Mouse (Mus musculus) ovary, postnatal 36 days (tissue): ENCODE measurements around the gene Tmem86b.
"Not testable (repeated sequence)": the region's sequence is repeated elsewhere in the genome, so short reads cannot be mapped to it uniquely, and the experiment has no call there.

Source experiments
- DNase-seq: peaks from one replicate; pipeline ENCODE4 v3.0.0; 2022; ENCODE audit warnings: low spot score, mixed read lengths

Tmem86b gene

DNA sequence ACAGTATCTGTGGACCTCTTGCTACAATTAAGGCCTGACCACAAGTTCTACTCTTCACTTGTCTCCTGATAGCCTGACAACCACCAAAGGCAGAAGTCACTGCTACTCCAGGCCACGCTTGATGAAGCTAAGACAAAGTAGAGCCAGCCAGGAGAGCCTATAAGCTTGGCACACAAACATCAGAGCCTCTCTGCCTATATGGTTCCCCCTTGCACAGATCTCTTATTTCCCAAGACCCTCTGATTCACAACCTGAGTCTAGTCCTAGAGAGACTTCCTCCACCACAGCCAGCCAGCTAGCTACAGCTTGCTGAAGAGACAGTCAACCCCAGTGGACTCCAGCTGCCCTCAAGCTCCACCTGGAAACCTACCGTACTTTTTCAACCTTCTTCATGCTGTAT lies 16.8 kb upstream of the Tmem86b start:
- no peak for DNase-seq

GRCm38 (mm10) chr7:4647291-4647690 lies 16.1 kb upstream of the Tmem86b start:
- peak; percentile 36 for DNase-seq

GRCm38 (mm10) chr7:4646806-4647205 lies 15.6 kb upstream of the Tmem86b start:
- no peak for DNase-seq

DNA sequence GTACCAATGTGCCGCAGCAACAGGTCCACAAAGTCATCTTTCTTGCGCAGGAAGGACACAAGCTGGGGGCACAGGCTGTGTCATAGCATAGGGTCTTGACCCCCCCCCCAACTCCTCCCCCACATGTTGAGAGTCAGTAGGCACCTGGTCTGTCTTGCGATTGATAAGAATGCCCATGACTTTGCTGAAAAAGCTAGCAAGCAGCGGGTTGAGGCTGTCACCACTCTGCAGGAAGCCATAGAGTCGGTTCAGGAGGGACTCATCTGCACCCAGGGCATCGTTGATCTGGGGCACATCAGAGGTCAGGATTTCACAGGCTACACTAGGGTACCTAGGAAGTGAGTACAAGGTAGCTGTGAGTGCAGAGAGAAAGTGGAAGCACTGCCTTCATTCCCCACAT lies 12.0 kb upstream of the Tmem86b start:
- no peak for DNase-seq

GRCm38 (mm10) chr7:4641956-4642355 lies 10.7 kb upstream of the Tmem86b start:
- DNase-seq: no peak

GRCm38 (mm10) chr7:4641155-4641554 lies 9.9 kb upstream of the Tmem86b start:
- no peak for DNase-seq

GRCm38 (mm10) chr7:4636179-4636578 lies 5.0 kb upstream of the Tmem86b start:
- no peak for DNase-seq

DNA sequence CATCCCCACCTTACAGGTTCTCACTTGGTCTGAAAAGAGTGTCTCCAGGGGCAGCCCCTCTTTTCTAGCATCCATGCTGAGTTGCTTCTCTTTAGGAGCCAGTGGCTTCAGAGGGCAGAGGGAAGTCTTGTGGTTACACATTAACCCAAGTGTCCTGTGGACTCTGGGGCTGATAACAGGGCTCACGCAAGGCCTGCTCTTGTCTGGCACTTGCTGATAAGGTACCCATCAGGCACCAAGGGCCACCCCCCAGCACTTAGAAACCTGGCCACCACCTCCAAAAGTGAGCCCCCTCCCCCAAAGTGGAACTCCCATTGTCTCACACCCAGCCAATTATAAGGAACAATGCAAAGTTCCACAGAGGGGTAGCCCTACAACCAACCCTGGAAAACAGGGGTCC lies 1.0 kb downstream of the Tmem86b start:
- no peak for DNase-seq

- no peak for DNase-seq
Measured at GRCm38 (mm10) chr7:4629586-4629985, 1.6 kb downstream of the Tmem86b start.

- no peak for DNase-seq
Measured at GRCm38 (mm10) chr7:4625928-4626327, 5.3 kb downstream of the Tmem86b start.

DNA sequence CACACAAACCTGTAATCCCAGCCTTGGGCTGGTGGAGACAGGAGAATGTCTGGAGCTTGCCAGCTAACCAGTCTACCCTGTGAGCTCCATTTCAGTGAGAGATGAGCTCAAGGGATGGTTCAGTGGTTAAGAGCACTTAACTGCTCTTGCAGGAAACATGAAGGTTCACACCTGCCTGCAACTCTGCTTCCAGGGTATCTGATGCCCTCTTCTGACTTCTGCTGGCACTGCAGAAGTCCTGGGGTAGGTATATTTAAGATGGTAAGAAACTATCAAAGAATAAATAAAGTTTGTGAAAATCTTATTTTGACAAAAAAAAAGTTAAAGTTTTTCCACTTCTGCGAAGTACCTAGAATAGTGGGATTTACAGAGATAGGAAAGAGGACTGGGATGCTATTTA lies 6.9 kb downstream of the Tmem86b start:
- no peak for DNase-seq

DNA sequence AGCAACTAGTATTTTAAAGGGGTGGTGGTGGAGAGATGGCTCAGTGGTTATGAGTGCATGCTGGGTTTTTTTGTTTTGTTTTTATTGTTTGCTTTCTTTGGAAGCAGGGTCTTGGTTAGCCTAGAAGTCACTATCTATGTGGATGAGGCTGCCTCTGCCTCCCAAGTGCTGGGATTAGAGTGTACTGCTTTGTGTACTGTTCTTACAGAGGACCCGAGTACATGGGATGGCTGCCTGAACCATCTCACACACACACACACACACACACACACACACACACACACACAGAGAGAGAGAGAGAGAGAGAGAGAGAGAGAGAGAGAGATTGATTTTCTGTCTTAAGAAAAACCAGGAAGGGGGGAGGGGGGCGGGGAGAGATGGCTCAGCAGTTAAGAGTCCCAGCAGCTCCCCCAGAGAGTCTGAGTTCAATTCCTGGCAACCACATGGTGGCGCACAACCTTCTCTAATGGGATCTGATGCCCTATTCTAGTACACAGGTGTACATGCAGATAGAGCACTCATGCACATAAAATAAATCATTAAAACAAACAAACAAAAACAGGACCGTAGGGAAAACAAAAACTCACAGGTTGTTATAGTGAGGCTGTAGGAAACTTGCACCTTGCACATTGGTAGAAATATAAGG lies 7.6 kb downstream of the Tmem86b start:
- DNase-seq: peak; percentile 28

GRCm38 (mm10) chr7:4619979-4620378 lies 11.2 kb downstream of the Tmem86b start:
- DNase-seq: peak; percentile 57

DNA sequence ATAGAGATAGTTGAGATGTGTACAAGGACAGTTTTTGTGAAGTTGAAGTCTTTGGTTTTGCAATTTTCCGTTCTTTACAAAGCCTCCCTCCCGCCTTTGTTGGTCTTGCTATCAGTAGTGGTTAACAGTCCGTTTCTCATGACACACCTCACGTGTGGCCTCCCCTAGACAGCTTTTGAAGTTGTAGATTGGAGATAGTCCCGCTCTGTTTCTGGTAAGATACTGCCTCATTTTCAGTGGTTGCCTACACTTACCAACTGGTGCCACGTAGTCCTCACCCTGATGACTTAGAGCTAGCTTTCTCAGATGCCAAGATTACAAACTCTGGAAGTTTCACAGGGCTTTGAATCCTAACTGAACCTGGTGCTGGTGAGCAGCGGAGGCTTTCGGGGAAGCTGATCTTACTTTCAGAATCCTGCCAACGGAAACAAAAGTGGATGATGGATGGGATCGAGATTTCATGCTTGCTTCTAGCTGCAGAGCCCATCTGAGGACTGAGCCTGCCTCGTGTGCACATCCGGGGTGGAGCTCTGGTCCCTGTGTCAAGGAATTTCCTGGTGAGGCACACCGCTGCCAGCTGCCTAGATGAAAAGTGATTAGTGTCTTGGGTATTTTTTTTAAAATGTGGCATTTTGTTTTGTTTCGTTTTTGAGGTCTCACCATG lies 17.4 kb downstream of the Tmem86b start:
- DNase-seq: no peak

DNA sequence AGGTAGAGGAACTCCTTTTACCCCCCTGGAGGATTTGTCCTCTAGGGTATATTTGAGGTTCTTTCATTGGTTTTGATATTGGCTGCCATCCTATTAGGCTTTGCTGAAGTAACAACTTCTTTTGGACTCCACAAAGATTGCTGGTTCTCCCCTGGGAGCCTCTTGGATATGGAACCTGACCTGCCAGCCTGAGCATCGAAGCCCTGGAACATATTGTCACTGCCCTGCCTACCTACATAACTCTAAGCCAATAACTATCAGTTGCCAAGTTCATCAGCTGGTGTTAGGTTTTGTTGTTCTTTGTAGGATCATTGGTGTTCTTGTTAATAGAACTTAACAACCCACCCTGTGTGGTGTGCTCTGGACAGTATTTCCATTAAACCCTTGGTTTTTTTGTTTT lies 18.3 kb downstream of the Tmem86b start:
- no peak for DNase-seq

GRCm38 (mm10) chr7:4612386-4612785 lies 18.8 kb downstream of the Tmem86b start:
- no peak for DNase-seq

DNA sequence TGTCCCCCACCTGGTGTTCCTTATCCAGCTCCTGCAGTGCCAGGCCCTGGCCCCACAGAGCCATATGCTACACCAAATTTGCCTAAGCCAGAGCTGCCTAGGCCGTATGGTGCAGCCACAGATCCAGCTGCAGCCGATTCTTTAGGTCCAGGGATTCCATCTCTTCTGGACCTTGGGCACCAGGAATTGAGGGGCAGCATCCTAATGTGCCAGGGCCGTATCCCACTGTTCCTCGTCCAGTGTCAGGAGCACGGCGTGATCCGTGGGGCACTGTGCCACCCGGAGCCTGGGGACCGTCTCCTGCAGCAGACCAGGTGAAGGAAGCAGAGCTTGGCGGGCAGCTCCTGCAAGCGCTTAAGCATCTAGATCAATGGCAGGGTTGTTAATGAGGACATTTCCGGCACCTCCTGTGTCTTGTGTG lies 19.3 kb downstream of the Tmem86b start:
- DNase-seq: no peak

- DNase-seq: no peak
Measured at GRCm38 (mm10) chr7:4611511-4611910, 19.7 kb downstream of the Tmem86b start.

GRCm38 (mm10) chr7:4608002-4608401 lies 23.2 kb downstream of the Tmem86b start:
- DNase-seq: no peak

DNA sequence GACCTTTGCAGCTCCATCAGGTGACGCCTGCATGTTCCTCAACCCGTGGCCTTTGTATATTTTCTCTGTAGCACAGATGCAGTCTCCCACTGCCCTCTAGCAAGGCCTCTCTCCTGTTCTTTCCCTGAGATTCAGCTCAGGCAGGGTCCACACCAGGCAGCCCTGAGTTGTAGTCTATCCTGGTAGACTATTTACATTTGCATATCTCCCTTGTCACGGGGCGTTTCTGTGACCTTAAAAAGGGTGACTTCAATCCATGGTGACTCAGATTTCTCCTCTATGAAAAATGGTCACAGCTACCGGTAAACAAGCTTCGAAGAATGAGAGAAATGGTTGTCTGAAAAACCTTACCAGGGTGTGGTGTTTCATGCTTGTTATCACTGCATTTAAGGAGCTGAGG lies 27.3 kb downstream of the Tmem86b start, which contains the start of gene Ptprh:
Gene Ptprh, minus strand, starts transcription at position 169 of the 400 bp plus-strand sequence.
- DNase-seq: no peak

GRCm38 (mm10) chr7:4602969-4603368 lies 28.3 kb downstream of the Tmem86b start:
- no peak for DNase-seq

GRCm38 (mm10) chr7:4597046-4597445 lies 34.2 kb downstream of the Tmem86b start:
- DNase-seq: not testable (repeated sequence)

DNA sequence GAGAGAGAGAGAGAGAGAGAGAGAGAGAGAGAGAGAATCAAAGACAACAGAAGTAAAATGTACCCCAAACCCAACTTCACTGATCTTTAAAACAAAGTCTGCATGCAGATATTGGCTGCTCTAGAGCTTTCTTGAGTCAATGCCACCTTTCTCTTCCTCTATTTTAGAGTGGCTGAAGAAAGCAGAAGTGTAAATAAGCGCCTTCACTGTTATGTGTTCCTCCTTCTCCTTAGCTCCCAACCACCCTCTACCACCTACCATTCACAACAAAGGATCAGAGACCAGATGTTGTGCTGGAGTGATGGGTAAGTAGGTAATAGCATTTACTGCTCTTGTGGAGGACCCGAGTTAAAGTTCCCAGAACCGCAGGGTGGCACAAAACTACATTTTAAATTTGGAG lies 49.7 kb downstream of the Tmem86b start:
- DNase-seq: not testable (repeated sequence)
